Mouse (Mus musculus) kidney, adult 2 months (tissue): ENCODE data around the gene Pttg1.

Experiments
- CTCF ChIP-seq: fragments of 200-500 bp; conservative IDR thresholded peaks from 2 replicates; pipeline ENCODE4 v1.5.1; 2011; ENCODE audit warnings: low read depth, mild to moderate bottlenecking, control low read depth, low read length, moderate library complexity, mixed read lengths; ENCODE audit not compliant: insufficient read depth, insufficient read length
- POLR2A ChIP-seq: fragments of 200-500 bp; IDR thresholded peaks from one replicate; pipeline ENCODE4 v1.6.1; 2011; ENCODE audit warnings: low read depth, low read length, control low read depth

DNA sequence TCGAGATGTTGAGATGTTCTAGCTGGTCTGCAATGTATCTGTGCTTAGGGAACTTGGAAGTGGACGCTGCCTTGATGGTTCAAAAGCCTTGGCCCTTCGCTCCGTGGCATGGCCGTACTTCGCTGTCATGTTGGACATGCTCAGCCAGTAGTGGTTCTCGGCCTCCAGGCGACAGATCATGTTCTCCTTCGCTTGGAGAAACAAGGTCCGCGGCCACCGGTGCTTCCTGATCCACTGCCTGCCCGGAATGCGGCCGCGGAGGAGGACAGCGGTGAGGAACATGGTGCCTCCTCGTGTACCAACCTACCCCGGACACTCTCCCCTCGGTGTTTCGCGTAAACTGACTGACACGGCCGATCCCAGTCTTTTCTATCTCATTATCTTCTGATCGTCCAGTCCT lies 37.2 kb upstream of the Pttg1 start:
- TF ChIP-seq POLR2A = no peak
- TF ChIP-seq CTCF = no peak
